Mouse (Mus musculus): ENCODE measurements around the gene Plin3.
A peak's percentile ranks its signal among the peaks of the same experiment; 100 is the strongest.

- TF ChIP-seq GABPA (IDR thresholded peaks at IDR 0.05; ENCODE audit: low read depth, low read length) (no peak), MEF2A (IDR thresholded peaks at IDR 0.05; ENCODE audit: extremely low read depth, insufficient replicate concordance, low read depth, low read length, poor library complexity, severe bottlenecking) (no peak), TCF12 (IDR thresholded peaks at IDR 0.05; ENCODE audit: low read depth, low read length) (peak; percentile 24; the same call in 1 of the 2 replicates), CTCF (IDR thresholded peaks at IDR 0.05 in 2 of 3, conservative IDR thresholded peaks at IDR 0.05 in 1 of 3; ENCODE audit: control insufficient read depth in 1 of 3, insufficient read depth in 1 of 3, low read depth in 2 of 3, low read length in 3 of 3, poor library complexity in 1 of 3, severe bottlenecking in 1 of 3) (peak; percentile 54 to 96 (median 96)), E2F4 (IDR thresholded peaks at IDR 0.05; ENCODE audit: borderline replicate concordance, low read depth, low read length) (no peak), POLR2AphosphoS2 (IDR thresholded peaks at IDR 0.05; ENCODE audit: low read length) (no peak)
Observed at GRCm38 (mm10) chr17:56255863-56256238, 36.8 kb downstream of the Plin3 start.

Measured in MEL (cell line).